Mouse (Mus musculus): ENCODE measurements at regions not wholly inside any gene's neighbourhood (a gene's known extent, or its start where the extent isn't known, plus 50 kb on each side); places are given as distances from the start of the nearest gene placed in this dataset.

- no peak overlapping the region for H3K27ac ChIP-seq
- WGBS, result 90% methylated on average over 5 of the region's 5 CpGs
- H3K4me1 ChIP-seq, result peaks cover 7% of the 10 kb centered on the region
- no peak for DNase-seq (ENCODE audit: extremely low spot score, low spot score)
- no peak overlapping the region for H3K4me3 ChIP-seq
- H3K27me3 ChIP-seq (ENCODE audit: poor library complexity, severe bottlenecking), result no peaks in the 10 kb centered on the region
- no peaks in the 10 kb centered on the region for H3K9me3 ChIP-seq
- no peaks in the 10 kb centered on the region for H3K36me3 ChIP-seq (replicated peaks)
Observed at GRCm38 (mm10) chr16:46613062-46613818, 114.9 kb upstream of the Nectin3 start.

GRCm38 (mm10) chr16:46605879-46606203 is 107.5 kb upstream of the Nectin3 start:
- Histone ChIP-seq H3K27ac (no peak overlapping the region), H3K27me3 (ENCODE audit: poor library complexity, severe bottlenecking) (no peaks in the 10 kb centered on the region), H3K4me3 (no peak overlapping the region), H3K4me1 (peaks cover 8% of the 10 kb centered on the region; the same call in 1 of the 2 replicates), H3K36me3 (replicated peaks) (no peaks in the 10 kb centered on the region), H3K9me3 (no peaks in the 10 kb centered on the region)
- no peak for DNase-seq (ENCODE audit: extremely low spot score, low spot score)

GRCm38 (mm10) chr16:46605001-46605878 is 106.9 kb upstream of the Nectin3 start:
- Histone ChIP-seq H3K4me1 (peaks cover 8% of the 10 kb centered on the region; the same call in 1 of the 2 replicates), H3K9me3 (no peaks in the 10 kb centered on the region), H3K27ac (no peak overlapping the region), H3K36me3 (replicated peaks) (no peaks in the 10 kb centered on the region), H3K27me3 (ENCODE audit: poor library complexity, severe bottlenecking) (no peaks in the 10 kb centered on the region), H3K4me3 (no peak overlapping the region)
- no peak for DNase-seq (ENCODE audit: extremely low spot score, low spot score)
- 85% methylated on average over 11 of the region's 11 CpGs for WGBS

GRCm38 (mm10) chr16:46592618-46593253 is 94.4 kb upstream of the Nectin3 start:
- Histone ChIP-seq H3K27ac (no peak overlapping the region), H3K4me1 (peaks cover 8% of the 10 kb centered on the region), H3K27me3 (ENCODE audit: poor library complexity, severe bottlenecking) (no peaks in the 10 kb centered on the region), H3K36me3 (replicated peaks) (no peaks in the 10 kb centered on the region), H3K9me3 (no peaks in the 10 kb centered on the region), H3K4me3 (no peak overlapping the region)
- DNase-seq (ENCODE audit: extremely low spot score, low spot score), result no peak
- 31% methylated on average over 8 of the region's 8 CpGs for WGBS

GRCm38 (mm10) chr16:46587056-46587455 is 88.7 kb upstream of the Nectin3 start:
- H3K27ac ChIP-seq, result no peak overlapping the region
- H3K27me3 ChIP-seq (ENCODE audit: poor library complexity, severe bottlenecking), result no peaks in the 10 kb centered on the region
- H3K36me3 ChIP-seq (replicated peaks), result no peaks in the 10 kb centered on the region
- H3K4me3 ChIP-seq, result no peak overlapping the region
- 68% methylated on average over 1 of the region's 1 CpGs for WGBS
- H3K9me3 ChIP-seq, result no peaks in the 10 kb centered on the region
- H3K4me1 ChIP-seq, result no peaks in the 10 kb centered on the region
- no peak for DNase-seq (ENCODE audit: extremely low spot score, low spot score)

GRCm38 (mm10) chr16:46584502-46584901 is 86.2 kb upstream of the Nectin3 start:
- no peaks in the 10 kb centered on the region for H3K9me3 ChIP-seq
- no peak overlapping the region for H3K27ac ChIP-seq
- H3K27me3 ChIP-seq (ENCODE audit: poor library complexity, severe bottlenecking), result no peaks in the 10 kb centered on the region
- no peaks in the 10 kb centered on the region for H3K4me1 ChIP-seq
- H3K36me3 ChIP-seq (replicated peaks), result no peaks in the 10 kb centered on the region
- H3K4me3 ChIP-seq, result no peak overlapping the region
- DNase-seq (ENCODE audit: extremely low spot score, low spot score), result no peak

GRCm38 (mm10) chr16:46581115-46581514 is 82.8 kb upstream of the Nectin3 start:
- 91% methylated on average over 10 of the region's 10 CpGs for WGBS
- no peak for DNase-seq (ENCODE audit: extremely low spot score, low spot score)
- Histone ChIP-seq H3K27ac (no peak overlapping the region), H3K4me3 (no peak overlapping the region), H3K36me3 (replicated peaks) (no peaks in the 10 kb centered on the region), H3K4me1 (no peaks in the 10 kb centered on the region), H3K27me3 (ENCODE audit: poor library complexity, severe bottlenecking) (no peaks in the 10 kb centered on the region), H3K9me3 (no peaks in the 10 kb centered on the region)

- H3K36me3 ChIP-seq (replicated peaks), result no peaks in the 10 kb centered on the region
Observed at GRCm38 (mm10) chr16:46574221-46574620, 75.9 kb upstream of the Nectin3 start.

GRCm38 (mm10) chr16:46567446-46567845 is 69.1 kb upstream of the Nectin3 start:
- Histone ChIP-seq H3K9me3 (no peaks in the 10 kb centered on the region), H3K4me3 (no peak overlapping the region), H3K27ac (no peak overlapping the region), H3K4me1 (no peaks in the 10 kb centered on the region), H3K36me3 (replicated peaks) (no peaks in the 10 kb centered on the region), H3K27me3 (ENCODE audit: poor library complexity, severe bottlenecking) (no peaks in the 10 kb centered on the region)
- no peak for DNase-seq (ENCODE audit: extremely low spot score, low spot score)
- WGBS, result 92% methylated on average over 1 of the region's 1 CpGs

More at GRCm38 (mm10) chr16:46574221-46574620, 75.9 kb upstream of the Nectin3 start:
- no peaks in the 10 kb centered on the region for H3K27me3 ChIP-seq (ENCODE audit: poor library complexity, severe bottlenecking)
- no peak for DNase-seq (ENCODE audit: extremely low spot score, low spot score)
- H3K9me3 ChIP-seq, result no peaks in the 10 kb centered on the region
- H3K4me1 ChIP-seq, result peaks cover 3% of the 10 kb centered on the region; the same call in 1 of the 2 replicates
- no peak overlapping the region for H3K4me3 ChIP-seq
- WGBS, result 85% methylated on average over 6 of the region's 6 CpGs
- no peak overlapping the region for H3K27ac ChIP-seq

- no peak overlapping the region for H3K4me3 ChIP-seq
- no peaks in the 10 kb centered on the region for H3K4me1 ChIP-seq
- DNase-seq (ENCODE audit: extremely low spot score, low spot score), result no peak
- H3K36me3 ChIP-seq (replicated peaks), result no peaks in the 10 kb centered on the region
- no peaks in the 10 kb centered on the region for H3K27me3 ChIP-seq (ENCODE audit: poor library complexity, severe bottlenecking)
- H3K27ac ChIP-seq, result no peak overlapping the region
- WGBS, result 90% methylated on average over 4 of the region's 4 CpGs
- no peaks in the 10 kb centered on the region for H3K9me3 ChIP-seq
Observed at GRCm38 (mm10) chr16:46566020-46566581, 67.8 kb upstream of the Nectin3 start.

GRCm38 (mm10) chr16:46557281-46557680 is 59.0 kb upstream of the Nectin3 start:
- whole genome bisulfite sequencing, result 76% methylated on average over 3 of the region's 3 CpGs
- H3K27ac ChIP-seq, result no peak overlapping the region
- DNase-seq (ENCODE audit: extremely low spot score, low spot score), result no peak
- H3K4me3 ChIP-seq, result no peak overlapping the region
- no peaks in the 10 kb centered on the region for H3K27me3 ChIP-seq (ENCODE audit: poor library complexity, severe bottlenecking)
- H3K9me3 ChIP-seq, result no peaks in the 10 kb centered on the region
- H3K36me3 ChIP-seq (replicated peaks), result no peaks in the 10 kb centered on the region
- peaks cover 7% of the 10 kb centered on the region for H3K4me1 ChIP-seq

- Histone ChIP-seq H3K27ac (peak overlapping the region; percentile 82), H3K27me3 (ENCODE audit: poor library complexity, severe bottlenecking) (no peaks in the 10 kb centered on the region), H3K4me1 (peaks cover 38% of the 10 kb centered on the region), H3K9me3 (no peaks in the 10 kb centered on the region), H3K4me3 (no peak overlapping the region), H3K36me3 (replicated peaks) (no peaks in the 10 kb centered on the region)
- peak; percentile 41 for DNase-seq (ENCODE audit: extremely low spot score, low spot score)
- WGBS, result 31% methylated on average over 1 of the region's 1 CpGs
Observed at GRCm38 (mm10) chr16:46548207-46548606, 49.9 kb upstream of the Nectin3 start.
